Mouse (Mus musculus): ENCODE data around the gene Zbtb9. TPM values are rescaled to one million over a fixed set of nuclear protein-coding genes. Genes with fewer than 3 reads are reported as not detected.

Zbtb9 gene
- polyA plus RNA-seq, 1 experiment from 2014 or later: 13.6 TPM

- Histone ChIP-seq H3K27ac (ENCODE audit: low read depth, low read length) (peak overlapping the region; percentile 57), H3K4me3 (ENCODE audit: low read depth, low read length) (peak overlapping the region; percentile 41), H3K27me3 (ENCODE audit: control insufficient read depth, insufficient read depth, low read length) (no peaks in the 10 kb centered on the region), H3K9me3 (ENCODE audit: control insufficient read depth, low read length) (no peaks in the 10 kb centered on the region), H3K4me1 (ENCODE audit: control insufficient read depth, insufficient read depth, low read length) (peaks cover 58% of the 10 kb centered on the region), H3K4me2 (peak overlapping the region; percentile 82), H3K9ac (ENCODE audit: low read length) (peak overlapping the region; percentile 74), H3K36me3 (ENCODE audit: control insufficient read depth, insufficient read depth, low read length) (peaks cover 9% of the 10 kb centered on the region; the same call in 1 of the 2 replicates)
- 0 out of 2 replicates have a peak, but pooled peaks have one; percentile 22 for ATAC-seq (ENCODE audit: low FRiP score)
- DNase-seq (ENCODE audit: low spot score, missing footprints): peak; percentile 87
- WGBS: under 1% methylated on average over 22 of the region's 23 CpGs
Observed at GRCm38 (mm10) chr17:26951952-26952877, 20.8 kb upstream of the Zbtb9 start.

GRCm38 (mm10) chr17:26953201-26953600 lies 19.8 kb upstream of the Zbtb9 start:
- peak overlapping the region; percentile 82 for H3K4me2 ChIP-seq
- peaks cover 13% of the 10 kb centered on the region; the same call in 1 of the 2 replicates for H3K36me3 ChIP-seq (ENCODE audit: control insufficient read depth, insufficient read depth, low read length)
- peaks cover 50% of the 10 kb centered on the region for H3K4me1 ChIP-seq (ENCODE audit: control insufficient read depth, insufficient read depth, low read length)
- H3K27ac ChIP-seq (ENCODE audit: low read depth, low read length): no peak overlapping the region
- H3K9me3 ChIP-seq (ENCODE audit: control insufficient read depth, low read length): no peaks in the 10 kb centered on the region
- WGBS: 15% methylated on average over 6 of the region's 6 CpGs
- H3K27me3 ChIP-seq (ENCODE audit: control insufficient read depth, insufficient read depth, low read length): no peaks in the 10 kb centered on the region
- ATAC-seq (ENCODE audit: low FRiP score) (no peak), DNase-seq (ENCODE audit: low spot score, missing footprints) (no peak)
- H3K9ac ChIP-seq (ENCODE audit: low read length): peak overlapping the region; percentile 74
- peak overlapping the region; percentile 41; the same call in 1 of the 2 replicates for H3K4me3 ChIP-seq (ENCODE audit: low read depth, low read length)

GRCm38 (mm10) chr17:26953726-26954125 lies 19.2 kb upstream of the Zbtb9 start:
- DNase-seq (ENCODE audit: low spot score, missing footprints): no peak
- H3K9me3 ChIP-seq (ENCODE audit: control insufficient read depth, low read length): no peaks in the 10 kb centered on the region
- WGBS: 17% methylated on average over 11 of the region's 16 CpGs
- no peak overlapping the region for H3K27ac ChIP-seq (ENCODE audit: low read depth, low read length)
- peaks cover 13% of the 10 kb centered on the region; the same call in 1 of the 2 replicates for H3K36me3 ChIP-seq (ENCODE audit: control insufficient read depth, insufficient read depth, low read length)
- H3K9ac ChIP-seq (ENCODE audit: low read length): peak overlapping the region; percentile 74
- H3K4me2 ChIP-seq: peak overlapping the region; percentile 82
- ATAC-seq (ENCODE audit: low FRiP score): no peak
- H3K4me1 ChIP-seq (ENCODE audit: control insufficient read depth, insufficient read depth, low read length): peaks cover 49% of the 10 kb centered on the region
- peak overlapping the region; percentile 41; the same call in 1 of the 2 replicates for H3K4me3 ChIP-seq (ENCODE audit: low read depth, low read length)
- no peaks in the 10 kb centered on the region for H3K27me3 ChIP-seq (ENCODE audit: control insufficient read depth, insufficient read depth, low read length)

- peaks cover 27% of the 10 kb centered on the region for H3K4me1 ChIP-seq (ENCODE audit: control insufficient read depth, insufficient read depth, low read length)
- no peak overlapping the region for H3K27ac ChIP-seq (ENCODE audit: low read depth, low read length)
- no peak for DNase-seq (ENCODE audit: low spot score, missing footprints)
- no peaks in the 10 kb centered on the region for H3K9me3 ChIP-seq (ENCODE audit: control insufficient read depth, low read length)
- H3K4me3 ChIP-seq (ENCODE audit: low read depth, low read length): no peak overlapping the region
- ATAC-seq (ENCODE audit: low FRiP score): no peak
- H3K36me3 ChIP-seq (ENCODE audit: control insufficient read depth, insufficient read depth, low read length): peaks cover 13% of the 10 kb centered on the region; the same call in 1 of the 2 replicates
- no peak overlapping the region for H3K4me2 ChIP-seq
- WGBS: 82% methylated on average over 5 of the region's 5 CpGs
- no peaks in the 10 kb centered on the region for H3K27me3 ChIP-seq (ENCODE audit: control insufficient read depth, insufficient read depth, low read length)
- no peak overlapping the region for H3K9ac ChIP-seq (ENCODE audit: low read length)
Observed at GRCm38 (mm10) chr17:26956309-26956708, 16.7 kb upstream of the Zbtb9 start.

GRCm38 (mm10) chr17:26956895-26957294 lies 16.1 kb upstream of the Zbtb9 start:
- Histone ChIP-seq H3K9me3 (ENCODE audit: control insufficient read depth, low read length) (no peaks in the 10 kb centered on the region), H3K4me1 (ENCODE audit: control insufficient read depth, insufficient read depth, low read length) (peaks cover 22% of the 10 kb centered on the region), H3K36me3 (ENCODE audit: control insufficient read depth, insufficient read depth, low read length) (peaks cover 13% of the 10 kb centered on the region; the same call in 1 of the 2 replicates), H3K9ac (ENCODE audit: low read length) (no peak overlapping the region), H3K4me3 (ENCODE audit: low read depth, low read length) (no peak overlapping the region), H3K27ac (ENCODE audit: low read depth, low read length) (no peak overlapping the region), H3K27me3 (ENCODE audit: control insufficient read depth, insufficient read depth, low read length) (no peaks in the 10 kb centered on the region), H3K4me2 (no peak overlapping the region)
- 89% methylated on average over 18 of the region's 18 CpGs for WGBS
- ATAC-seq (ENCODE audit: low FRiP score): no peak
- no peak for DNase-seq (ENCODE audit: low spot score, missing footprints)

GRCm38 (mm10) chr17:26957872-26958271 lies 15.1 kb upstream of the Zbtb9 start:
- Histone ChIP-seq H3K4me2 (no peak overlapping the region), H3K9ac (ENCODE audit: low read length) (no peak overlapping the region), H3K27me3 (ENCODE audit: control insufficient read depth, insufficient read depth, low read length) (no peaks in the 10 kb centered on the region), H3K36me3 (ENCODE audit: control insufficient read depth, insufficient read depth, low read length) (peaks cover 15% of the 10 kb centered on the region), H3K27ac (ENCODE audit: low read depth, low read length) (no peak overlapping the region), H3K4me1 (ENCODE audit: control insufficient read depth, insufficient read depth, low read length) (peaks cover 12% of the 10 kb centered on the region), H3K9me3 (ENCODE audit: control insufficient read depth, low read length) (no peaks in the 10 kb centered on the region), H3K4me3 (ENCODE audit: low read depth, low read length) (no peak overlapping the region)
- WGBS: 96% methylated on average over 5 of the region's 5 CpGs
- no peak for ATAC-seq (ENCODE audit: low FRiP score)
- DNase-seq (ENCODE audit: low spot score, missing footprints): no peak

GRCm38 (mm10) chr17:26958880-26959279 lies 14.1 kb upstream of the Zbtb9 start:
- Histone ChIP-seq H3K4me1 (ENCODE audit: control insufficient read depth, insufficient read depth, low read length) (peaks cover 2% of the 10 kb centered on the region; the same call in 1 of the 2 replicates), H3K36me3 (ENCODE audit: control insufficient read depth, insufficient read depth, low read length) (peaks cover 19% of the 10 kb centered on the region), H3K9ac (ENCODE audit: low read length) (no peak overlapping the region), H3K27ac (ENCODE audit: low read depth, low read length) (no peak overlapping the region), H3K4me2 (no peak overlapping the region), H3K4me3 (ENCODE audit: low read depth, low read length) (no peak overlapping the region), H3K9me3 (ENCODE audit: control insufficient read depth, low read length) (no peaks in the 10 kb centered on the region), H3K27me3 (ENCODE audit: control insufficient read depth, insufficient read depth, low read length) (no peaks in the 10 kb centered on the region)
- WGBS: 69% methylated on average over 5 of the region's 5 CpGs
- ATAC-seq (ENCODE audit: low FRiP score) (no peak), DNase-seq (ENCODE audit: low spot score, missing footprints) (no peak)

GRCm38 (mm10) chr17:26959815-26960214 lies 13.2 kb upstream of the Zbtb9 start:
- Histone ChIP-seq H3K9me3 (ENCODE audit: control insufficient read depth, low read length) (no peaks in the 10 kb centered on the region), H3K27ac (ENCODE audit: low read depth, low read length) (no peak overlapping the region), H3K4me3 (ENCODE audit: low read depth, low read length) (no peak overlapping the region), H3K27me3 (ENCODE audit: control insufficient read depth, insufficient read depth, low read length) (no peaks in the 10 kb centered on the region), H3K9ac (ENCODE audit: low read length) (no peak overlapping the region), H3K36me3 (ENCODE audit: control insufficient read depth, insufficient read depth, low read length) (peaks cover 24% of the 10 kb centered on the region), H3K4me1 (ENCODE audit: control insufficient read depth, insufficient read depth, low read length) (no peaks in the 10 kb centered on the region), H3K4me2 (no peak overlapping the region)
- WGBS: 92% methylated on average over 4 of the region's 4 CpGs
- no peak for ATAC-seq (ENCODE audit: low FRiP score)
- DNase-seq (ENCODE audit: low spot score, missing footprints): no peak

GRCm38 (mm10) chr17:26961572-26962240 lies 11.3 kb upstream of the Zbtb9 start:
- H3K9me3 ChIP-seq (ENCODE audit: control insufficient read depth, low read length): no peaks in the 10 kb centered on the region
- H3K36me3 ChIP-seq (ENCODE audit: control insufficient read depth, insufficient read depth, low read length): peaks cover 23% of the 10 kb centered on the region
- H3K4me2 ChIP-seq: no peak overlapping the region
- H3K4me1 ChIP-seq (ENCODE audit: control insufficient read depth, insufficient read depth, low read length): no peaks in the 10 kb centered on the region
- no peak overlapping the region for H3K4me3 ChIP-seq (ENCODE audit: low read depth, low read length)
- DNase-seq (ENCODE audit: low spot score, missing footprints): no peak
- no peak for ATAC-seq (ENCODE audit: low FRiP score)
- H3K27ac ChIP-seq (ENCODE audit: low read depth, low read length): no peak overlapping the region
- H3K27me3 ChIP-seq (ENCODE audit: control insufficient read depth, insufficient read depth, low read length): no peaks in the 10 kb centered on the region
- H3K9ac ChIP-seq (ENCODE audit: low read length): no peak overlapping the region
- WGBS: 91% methylated on average over 21 of the region's 21 CpGs
